Mouse (Mus musculus) ES-Bruce4 (cell line): Measurements from ENCODE around the gene Depdc5.

Experiments used
- CTCF ChIP-seq: IDR thresholded peaks from one replicate; pipeline ENCODE4 v1.8.1; 2011; ENCODE audit warnings: low read depth, low read length
- EP300 ChIP-seq: IDR thresholded peaks from 2 replicates; pipeline ENCODE4 v1.6.1; 2011; ENCODE audit warnings: low read depth, low read length; ENCODE audit not compliant: insufficient read depth
- POLR2A ChIP-seq: IDR thresholded peaks from one replicate; pipeline ENCODE4 v1.8.1; 2011; ENCODE audit warnings: low read length; ENCODE audit not compliant: insufficient read depth

DNA sequence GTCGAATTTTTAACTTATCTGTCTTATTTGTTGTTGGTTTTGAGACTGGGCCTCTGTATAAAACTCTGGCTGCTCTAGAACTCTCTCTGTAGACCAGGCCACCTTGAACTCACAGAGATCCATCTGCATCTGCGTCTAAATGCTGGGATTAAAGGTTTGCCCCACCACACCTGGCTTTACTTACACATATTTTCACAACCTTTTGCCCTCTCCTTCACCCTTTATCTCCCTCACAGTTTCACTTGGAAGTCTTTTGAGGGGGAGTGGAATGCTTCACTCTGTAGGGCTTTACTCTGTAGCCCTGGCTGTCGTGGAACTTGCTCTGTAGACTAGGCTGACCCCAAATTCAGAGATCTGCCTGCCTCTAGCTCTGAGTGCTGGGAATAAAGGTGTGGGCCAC, 98.1 kb downstream of the Depdc5 start:
- no peak for TF ChIP-seq CTCF
- TF ChIP-seq POLR2A, result no peak
- TF ChIP-seq EP300, result no peak
